Mouse (Mus musculus) myocyte (in vitro differentiated cells): ENCODE data around the gene Ust.

Experiments used
- CEBPB ChIP-seq: IDR thresholded peaks from 2 replicates; pipeline ENCODE4 v1.6.1; 2011; ENCODE audit warnings: mild to moderate bottlenecking, moderate library complexity; ENCODE audit not compliant: poor library complexity, insufficient read depth, severe bottlenecking
- E2F4 ChIP-seq: IDR thresholded peaks from one replicate; pipeline ENCODE4 v1.6.1; 2011; ENCODE audit warnings: mild to moderate bottlenecking, control low read depth, moderate library complexity; ENCODE audit not compliant: insufficient read depth
- MAX ChIP-seq: IDR thresholded peaks from one replicate; pipeline ENCODE4 v1.6.1; 2011; ENCODE audit warnings: low read depth, mild to moderate bottlenecking, control low read depth
- MYOD1 ChIP-seq, 3 experiments: IDR thresholded peaks; one replicate each; pipeline ENCODE4 v1.6.1; 2011; ENCODE audit warnings: control low read depth in 2 of 3, low read depth in 2 of 3, mild to moderate bottlenecking in 2 of 3, moderate library complexity in 1 of 3; ENCODE audit not compliant: insufficient read length in 2 of 3, control insufficient read depth in 1 of 3
- MYOG ChIP-seq, 3 experiments: IDR thresholded peaks; one replicate each; pipeline ENCODE4 v1.6.1; 2011; ENCODE audit warnings: control low read depth in 2 of 3, low read depth in 2 of 3, mild to moderate bottlenecking in 2 of 3; ENCODE audit not compliant: insufficient read length in 2 of 3, control insufficient read depth in 1 of 3, insufficient read depth in 1 of 3
- POLR2A ChIP-seq: IDR thresholded peaks from one replicate; pipeline ENCODE4 v1.6.1; 2011; ENCODE audit warnings: low read depth, mild to moderate bottlenecking, control low read depth, moderate library complexity; ENCODE audit not compliant: insufficient read length
- POLR2AphosphoS2 ChIP-seq: IDR thresholded peaks from one replicate; pipeline ENCODE4 v1.6.1; 2011; ENCODE audit warnings: low read depth, control low read depth; ENCODE audit not compliant: insufficient read length
- REST ChIP-seq: IDR thresholded peaks from one replicate; pipeline ENCODE4 v1.6.1; 2011; ENCODE audit warnings: mild to moderate bottlenecking, control low read depth, moderate library complexity; ENCODE audit not compliant: insufficient read depth, insufficient read length
- TCF12 ChIP-seq: IDR thresholded peaks from one replicate; pipeline ENCODE4 v1.6.1; 2011; ENCODE audit warnings: mild to moderate bottlenecking, control low read depth; ENCODE audit not compliant: poor library complexity, insufficient read depth, severe bottlenecking
- TCF3 ChIP-seq: IDR thresholded peaks from one replicate; pipeline ENCODE4 v1.6.1; 2011; ENCODE audit warnings: low read depth, control low read depth; ENCODE audit not compliant: insufficient read length
- USF1 ChIP-seq: IDR thresholded peaks from one replicate; pipeline ENCODE4 v1.6.1; 2011; ENCODE audit warnings: low read depth, mild to moderate bottlenecking, control low read depth, moderate library complexity

GRCm38 (mm10) chr10:8454711-8455110 lies 63.9 kb downstream of the Ust start:
- TF ChIP-seq USF1 (no peak), MYOD1 (IDR thresholded peaks at IDR 0.05; ENCODE audit: control insufficient read depth in 1 of 3, insufficient read length in 2 of 3, low read depth in 2 of 3) (no peak), MAX (no peak), POLR2A (no peak), E2F4 (no peak), POLR2AphosphoS2 (no peak), TCF12 (no peak), CEBPB (no peak), TCF3 (no peak), MYOG (IDR thresholded peaks at IDR 0.05; ENCODE audit: control insufficient read depth in 1 of 3, insufficient read depth in 1 of 3, insufficient read length in 2 of 3, low read depth in 2 of 3) (no peak), REST (no peak)
